Mouse (Mus musculus): Measurements from ENCODE around the gene Kmt2b. TPM values are rescaled to one million over a fixed set of nuclear protein-coding genes. Genes with fewer than 3 reads are reported as not detected.
A peak's percentile ranks its signal among the peaks of the same experiment; 100 is the strongest.

The Kmt2b gene
- polyA plus RNA-seq, 1 experiment from 2014 or later: 3.3 TPM

DNA sequence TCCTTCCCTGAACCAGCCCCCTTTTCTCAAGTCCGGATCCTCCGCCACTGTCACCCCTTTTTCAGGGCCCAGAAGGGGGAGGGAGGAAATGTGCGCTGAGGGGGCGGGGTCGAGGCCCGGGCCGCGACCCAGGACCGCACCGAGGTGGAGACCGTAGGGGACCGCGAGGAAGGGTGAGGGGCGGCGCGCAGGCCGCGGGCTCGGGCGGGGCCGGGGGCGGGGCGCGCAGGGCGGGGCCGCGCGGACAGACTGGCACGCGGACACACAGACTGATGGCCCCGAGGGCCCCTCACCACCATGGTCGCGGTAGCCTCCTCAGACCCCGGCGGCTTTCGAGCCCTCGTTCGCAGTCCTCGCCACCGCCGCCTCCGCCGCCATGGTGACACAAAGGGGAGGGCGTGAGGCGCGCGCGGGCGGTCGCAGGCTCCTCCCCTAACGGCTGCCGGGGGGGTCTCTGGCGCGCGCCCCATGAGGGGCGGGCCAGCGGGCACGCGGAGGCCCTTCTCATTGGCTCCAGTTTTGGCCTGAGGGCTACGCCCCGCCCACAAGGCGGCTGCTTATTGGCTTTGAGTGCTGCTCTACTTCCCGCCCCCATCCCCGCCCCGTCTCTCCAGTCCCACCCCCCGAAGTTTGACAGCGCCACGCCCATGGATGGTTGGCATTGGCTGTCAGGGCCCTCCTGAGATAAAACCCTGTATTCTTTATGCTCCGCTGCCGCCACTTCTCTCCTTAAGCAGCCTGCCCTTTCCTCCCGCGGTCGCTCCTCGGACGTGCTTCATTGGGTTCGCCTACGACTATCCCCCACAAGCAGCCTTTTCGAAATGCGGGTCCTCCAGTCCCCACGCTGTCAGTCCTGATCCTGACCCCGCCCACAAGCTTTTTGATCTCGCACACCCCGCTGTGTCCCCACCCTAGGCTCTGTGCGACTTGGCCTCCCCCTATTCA, 53.6 kb downstream of the Kmt2b start, which contains the start of gene Arhgap33:
Arhgap33 (minus strand) TSS at position 428 of the 945 bp plus-strand sequence.
- DNase-seq (ENCODE audit: low spot score): peak; percentile 96
- Histone ChIP-seq H3K9me3 (ENCODE audit: control insufficient read depth, low read length) (no peaks in the 10 kb centered on the region), H3K27ac (replicated peaks) (no peak within 1 kb of the TSS), H3K27me3 (ENCODE audit: control insufficient read depth, insufficient read depth, low read length) (no peaks in the 10 kb centered on the region), H3K4me1 (replicated peaks; ENCODE audit: control insufficient read depth, insufficient read depth) (no peaks in the 10 kb centered on the region), H3K36me3 (ENCODE audit: control insufficient read depth, insufficient read depth, low read length) (peaks cover 11% of the 10 kb centered on the region; the same call in 1 of the 2 replicates), H3K4me2 (replicated peaks; ENCODE audit: low read depth) (peak within 1 kb of the TSS; percentile 97), H3K9ac (ENCODE audit: low read length) (peak within 1 kb of the TSS; percentile 67), H3K4me3 (ENCODE audit: low read depth, low read length) (peak within 1 kb of the TSS; percentile 73)
- ATAC-seq (ENCODE audit: low FRiP score, low TSS enrichment): peak; percentile 95
- no peak for TF ChIP-seq CTCF (IDR thresholded peaks at IDR 0.05; ENCODE audit: low read depth)
- under 1% methylated on average over 37 of the region's 84 CpGs for WGBS

DNA sequence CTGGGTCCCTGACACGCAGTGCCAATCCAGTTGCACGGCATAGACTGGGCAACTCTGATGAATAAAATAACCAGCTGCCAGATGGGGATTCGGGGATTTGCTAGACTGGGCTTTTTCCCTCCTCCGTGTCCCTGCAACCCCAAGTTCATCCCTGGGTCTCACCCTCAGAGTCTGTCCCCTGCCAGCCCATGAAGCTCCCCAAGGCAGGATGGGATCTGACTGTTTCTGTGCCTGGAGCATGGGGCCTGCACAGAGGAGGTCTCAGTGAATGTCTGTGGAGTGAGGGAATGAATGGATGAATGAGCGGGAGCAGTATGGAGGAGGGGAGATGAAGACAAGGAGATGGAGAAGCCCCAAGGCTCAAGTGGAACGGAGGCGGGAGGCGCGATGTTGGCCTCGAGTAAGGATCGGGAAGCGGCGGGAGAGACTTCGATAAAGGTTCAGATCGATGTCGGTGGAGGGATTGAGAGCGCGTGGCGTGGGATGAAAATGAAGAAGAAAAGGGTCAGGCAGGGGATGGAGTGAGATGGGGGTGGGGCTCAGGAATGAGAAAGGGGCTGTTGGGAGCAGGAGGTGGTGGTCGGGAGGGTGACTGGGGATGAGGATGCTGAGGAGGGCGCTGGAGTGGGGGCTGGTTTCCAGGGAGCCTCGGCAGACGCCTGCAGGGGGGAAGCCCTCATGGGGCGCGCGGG, 54.4 kb downstream of the Kmt2b start:
- no peaks in the 10 kb centered on the region for H3K4me1 ChIP-seq (replicated peaks; ENCODE audit: control insufficient read depth, insufficient read depth)
- no peaks in the 10 kb centered on the region for H3K27me3 ChIP-seq (ENCODE audit: control insufficient read depth, insufficient read depth, low read length)
- no peak for TF ChIP-seq CTCF (IDR thresholded peaks at IDR 0.05; ENCODE audit: low read depth)
- no peak for TF ChIP-seq EP300 (optimal IDR thresholded peaks at IDR 0.05)
- DNase-seq (ENCODE audit: low spot score) (no peak), ATAC-seq (ENCODE audit: low FRiP score, low TSS enrichment) (no peak; the same call in 1 of the 2 replicates)
- H3K27ac ChIP-seq (replicated peaks): no peak overlapping the region
- H3K9ac ChIP-seq (ENCODE audit: low read length): peak overlapping the region; percentile 67
- WGBS: 11% methylated on average over 25 of the region's 26 CpGs
- H3K36me3 ChIP-seq (ENCODE audit: control insufficient read depth, insufficient read depth, low read length): peaks cover 12% of the 10 kb centered on the region; the same call in 1 of the 2 replicates
- peak overlapping the region; percentile 97 for H3K4me2 ChIP-seq (replicated peaks; ENCODE audit: low read depth)
- H3K4me3 ChIP-seq (ENCODE audit: low read depth, low read length): peak overlapping the region; percentile 73
- H3K9me3 ChIP-seq (ENCODE audit: control insufficient read depth, low read length): no peaks in the 10 kb centered on the region

DNA sequence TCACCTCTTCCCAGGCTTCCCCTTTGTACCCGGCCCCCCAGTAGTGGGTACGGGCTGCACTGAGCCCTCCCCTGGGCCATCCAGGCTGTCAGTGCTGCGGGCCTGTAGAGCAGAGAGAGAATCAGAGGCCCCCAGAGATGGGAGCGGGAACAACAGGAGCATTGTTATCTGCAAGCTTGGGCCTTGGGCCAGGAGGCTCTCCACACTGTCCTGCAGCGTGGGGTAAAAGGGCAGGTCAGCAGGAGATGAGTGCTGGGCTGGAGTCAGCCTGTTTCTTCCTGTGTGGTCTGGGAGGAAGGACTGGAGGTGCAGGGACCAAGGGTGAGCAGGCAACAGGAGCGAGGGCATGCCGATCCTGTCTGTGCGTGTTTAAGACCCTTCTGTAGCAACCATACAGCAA, 55.6 kb downstream of the Kmt2b start:
- Histone ChIP-seq H3K27ac (replicated peaks) (no peak overlapping the region), H3K27me3 (ENCODE audit: control insufficient read depth, insufficient read depth, low read length) (no peaks in the 10 kb centered on the region), H3K9me3 (ENCODE audit: control insufficient read depth, low read length) (no peaks in the 10 kb centered on the region), H3K9ac (ENCODE audit: low read length) (no peak overlapping the region), H3K4me1 (replicated peaks; ENCODE audit: control insufficient read depth, insufficient read depth) (no peaks in the 10 kb centered on the region), H3K4me2 (replicated peaks; ENCODE audit: low read depth) (no peak overlapping the region), H3K36me3 (ENCODE audit: control insufficient read depth, insufficient read depth, low read length) (peaks cover 12% of the 10 kb centered on the region; the same call in 1 of the 2 replicates), H3K4me3 (ENCODE audit: low read depth, low read length) (no peak overlapping the region)
- ATAC-seq (ENCODE audit: low FRiP score, low TSS enrichment) (no peak), DNase-seq (ENCODE audit: low spot score) (no peak)
- no peak for TF ChIP-seq EP300 (optimal IDR thresholded peaks at IDR 0.05)
- TF ChIP-seq CTCF (IDR thresholded peaks at IDR 0.05; ENCODE audit: low read depth): no peak
- 64% methylated on average over 8 of the region's 8 CpGs for WGBS

DNA sequence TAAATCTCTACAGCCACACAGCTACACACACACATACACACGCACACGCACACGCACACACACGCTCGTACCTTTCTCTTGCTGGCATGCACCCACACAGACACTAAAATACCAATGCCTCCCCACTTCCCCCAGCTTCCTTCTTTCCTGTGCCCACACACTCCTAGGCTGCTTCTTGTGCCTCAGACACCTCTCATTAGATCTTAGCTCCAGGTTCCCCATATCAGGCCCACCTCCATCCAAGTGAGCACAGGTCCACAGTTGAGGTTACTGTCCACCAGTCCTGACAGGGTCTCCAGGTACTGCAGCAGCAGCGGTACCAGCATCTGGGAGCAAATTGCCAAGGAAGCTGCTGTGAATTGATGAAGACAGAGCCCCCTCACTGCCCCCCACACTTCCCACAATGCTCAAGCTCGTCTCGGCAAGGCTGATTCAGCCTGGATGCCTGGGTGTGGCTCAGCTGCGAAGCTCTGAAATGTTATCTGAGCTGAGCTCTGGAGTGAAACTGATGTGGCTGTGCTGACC, 57.2 kb downstream of the Kmt2b start:
- no peaks in the 10 kb centered on the region for H3K9me3 ChIP-seq (ENCODE audit: control insufficient read depth, low read length)
- H3K27me3 ChIP-seq (ENCODE audit: control insufficient read depth, insufficient read depth, low read length): no peaks in the 10 kb centered on the region
- peaks cover 14% of the 10 kb centered on the region; the same call in 1 of the 2 replicates for H3K36me3 ChIP-seq (ENCODE audit: control insufficient read depth, insufficient read depth, low read length)
- H3K4me3 ChIP-seq (ENCODE audit: low read depth, low read length): no peak overlapping the region
- 82% methylated on average over 9 of the region's 9 CpGs for WGBS
- H3K27ac ChIP-seq (replicated peaks): no peak overlapping the region
- ATAC-seq (ENCODE audit: low FRiP score, low TSS enrichment): no peak
- H3K4me2 ChIP-seq (replicated peaks; ENCODE audit: low read depth): no peak overlapping the region
- DNase-seq (ENCODE audit: low spot score): no peak
- no peak overlapping the region for H3K9ac ChIP-seq (ENCODE audit: low read length)
- TF ChIP-seq CTCF (IDR thresholded peaks at IDR 0.05; ENCODE audit: low read depth) (no peak), EP300 (optimal IDR thresholded peaks at IDR 0.05) (no peak)
- H3K4me1 ChIP-seq (replicated peaks; ENCODE audit: control insufficient read depth, insufficient read depth): no peaks in the 10 kb centered on the region

DNA sequence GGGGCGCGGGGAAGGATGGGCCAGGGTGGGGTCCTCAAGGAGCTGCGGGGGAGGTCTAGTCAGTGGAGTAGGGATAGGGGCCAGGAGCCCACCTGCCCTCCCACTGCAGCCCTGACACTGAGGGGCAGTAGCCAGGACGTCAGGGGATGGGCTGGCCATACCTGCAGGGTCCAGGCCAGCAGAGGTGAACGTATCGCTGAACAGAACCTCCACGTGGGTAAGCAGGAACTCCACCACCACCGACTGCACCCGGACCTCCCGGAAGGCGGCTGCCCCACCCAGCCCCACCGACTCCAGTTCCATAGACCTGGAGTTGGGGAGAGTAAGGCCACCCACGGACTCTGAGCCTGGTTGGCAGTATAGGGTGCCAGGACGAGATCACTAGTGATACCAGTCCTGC, 61.5 kb downstream of the Kmt2b start:
- no peak overlapping the region for H3K4me2 ChIP-seq (replicated peaks; ENCODE audit: low read depth)
- peaks cover 23% of the 10 kb centered on the region; the same call in 1 of the 2 replicates for H3K36me3 ChIP-seq (ENCODE audit: control insufficient read depth, insufficient read depth, low read length)
- no peak overlapping the region for H3K27ac ChIP-seq (replicated peaks)
- H3K27me3 ChIP-seq (ENCODE audit: control insufficient read depth, insufficient read depth, low read length): no peaks in the 10 kb centered on the region
- no peak overlapping the region for H3K4me3 ChIP-seq (ENCODE audit: low read depth, low read length)
- no peaks in the 10 kb centered on the region for H3K4me1 ChIP-seq (replicated peaks; ENCODE audit: control insufficient read depth, insufficient read depth)
- ATAC-seq (ENCODE audit: low FRiP score, low TSS enrichment): no peak
- no peak for DNase-seq (ENCODE audit: low spot score)
- no peak overlapping the region for H3K9ac ChIP-seq (ENCODE audit: low read length)
- WGBS: 78% methylated on average over 14 of the region's 14 CpGs
- TF ChIP-seq CTCF (IDR thresholded peaks at IDR 0.05; ENCODE audit: low read depth) (no peak), EP300 (optimal IDR thresholded peaks at IDR 0.05) (no peak)
- no peaks in the 10 kb centered on the region for H3K9me3 ChIP-seq (ENCODE audit: control insufficient read depth, low read length)
